Mouse (Mus musculus) frontal cortex, adult 2 months (tissue): ENCODE data around the gene Smpd3. TPM values are rescaled to one million over a fixed set of nuclear protein-coding genes. Genes with fewer than 3 reads are reported as not detected.

ENCODE experiments used
- DNase-seq, 2 experiments: peaks; one replicate each; pipeline ENCODE4 v3.0.0; 2022; ENCODE audit warnings: low spot score in 1 of 2; ENCODE audit errors: extremely low spot score in 1 of 2
- polyA plus RNA-seq: library from polyadenylated mRNA; depleted of rRNA; stranded (reverse); fragments of >200 nt; gene quantifications from 2 replicates; pipeline ENCODE4 v1.2.3, GENCODE M21; 2012; rRNA removed

Smpd3 gene
- polyA plus RNA-seq, 1 experiment: 20.7 TPM

DNA sequence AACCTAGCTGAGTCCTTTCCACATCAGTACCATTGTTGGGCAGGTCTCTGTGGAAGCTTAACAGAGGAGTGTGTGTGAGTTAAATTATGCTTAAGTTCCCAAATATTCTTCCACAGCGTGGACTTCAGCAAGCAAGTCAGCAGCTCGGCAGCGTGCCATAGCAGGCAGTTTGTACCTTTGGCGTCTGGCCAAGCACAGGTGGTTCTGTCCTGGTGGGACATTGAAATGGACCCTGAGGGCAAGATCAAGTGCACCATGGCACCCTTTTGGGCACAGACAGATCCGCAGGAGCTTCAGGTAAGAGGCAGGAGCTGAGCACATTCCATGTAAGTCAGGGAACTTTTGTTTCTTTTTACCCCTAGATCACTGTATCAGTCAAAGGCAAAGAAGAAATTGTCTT lies 100.7 kb downstream of the Smpd3 start:
- no peak for DNase-seq

DNA sequence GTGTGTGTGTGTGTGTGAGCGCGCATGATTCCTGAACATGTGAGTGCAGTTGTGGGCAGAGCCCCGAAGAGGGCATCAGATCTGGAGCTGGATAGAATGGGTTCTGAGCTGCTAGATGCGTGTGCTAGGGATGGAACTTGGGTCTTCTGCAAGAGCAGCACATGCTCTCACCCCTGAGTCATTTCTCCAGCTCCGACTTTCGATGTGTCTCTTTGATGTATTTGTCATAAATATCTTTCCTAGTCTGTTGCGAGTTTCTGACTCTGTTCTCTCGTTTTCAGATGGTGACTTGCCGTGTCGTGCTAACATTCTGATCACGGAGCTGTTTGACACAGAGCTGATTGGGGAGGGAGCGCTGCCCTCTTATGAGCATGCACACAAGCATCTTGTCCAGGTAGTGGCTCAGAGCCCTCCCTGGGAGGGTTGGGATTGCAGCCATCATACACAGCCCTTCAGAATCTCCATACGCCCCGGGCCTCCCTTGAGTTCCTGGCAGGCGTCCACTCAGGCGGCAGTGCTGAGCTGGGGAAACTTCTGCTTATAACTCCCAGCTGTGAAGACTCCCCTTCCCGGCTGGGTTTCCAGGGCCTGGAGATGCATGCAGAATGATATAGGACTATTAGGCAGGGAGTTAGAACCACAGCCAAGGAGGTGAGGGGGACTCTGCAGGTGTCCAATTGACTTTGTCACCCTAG lies 103.1 kb downstream of the Smpd3 start:
- DNase-seq: peak in 1 of 2 experiments; percentile 28

DNA sequence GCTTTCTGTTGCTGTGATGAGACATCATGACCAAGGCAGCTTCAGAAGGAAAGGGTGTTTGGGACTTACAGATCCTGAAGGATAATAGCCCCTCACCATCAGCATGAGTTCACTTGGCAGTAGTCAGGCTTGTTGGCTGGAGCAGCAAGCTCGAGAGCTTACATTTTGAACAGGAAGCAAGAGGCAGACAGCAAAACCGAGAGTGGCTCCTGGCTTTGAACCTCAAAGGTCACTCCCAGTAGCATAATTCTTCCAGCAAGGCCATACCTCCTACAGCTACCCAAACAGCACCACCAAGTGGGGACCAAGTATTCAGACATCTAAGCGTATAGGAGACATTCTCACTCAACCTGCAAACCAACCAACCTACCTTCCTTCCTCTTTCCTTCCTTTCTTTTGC lies 105.0 kb downstream of the Smpd3 start:
- no peak for DNase-seq

DNA sequence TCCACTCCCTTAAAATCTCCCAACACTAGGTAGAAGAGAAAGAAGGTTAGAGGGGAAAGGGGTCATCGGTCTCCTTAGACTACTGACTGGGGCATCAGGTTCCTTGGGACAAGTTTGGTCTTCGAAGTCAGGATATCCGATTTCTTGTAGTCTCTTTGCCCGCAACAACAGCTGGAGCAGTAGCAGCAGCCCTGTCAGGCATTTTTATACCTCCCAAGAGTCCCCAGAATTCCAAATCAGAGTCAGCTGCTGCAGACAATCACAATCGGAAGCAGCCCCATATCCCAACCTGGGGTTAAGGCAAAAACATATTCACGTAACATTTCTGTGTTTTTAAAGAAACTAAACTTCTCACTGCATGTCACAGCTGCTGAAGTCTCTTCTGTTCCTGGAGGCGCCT lies 106.3 kb downstream of the Smpd3 start:
- DNase-seq: no peak

DNA sequence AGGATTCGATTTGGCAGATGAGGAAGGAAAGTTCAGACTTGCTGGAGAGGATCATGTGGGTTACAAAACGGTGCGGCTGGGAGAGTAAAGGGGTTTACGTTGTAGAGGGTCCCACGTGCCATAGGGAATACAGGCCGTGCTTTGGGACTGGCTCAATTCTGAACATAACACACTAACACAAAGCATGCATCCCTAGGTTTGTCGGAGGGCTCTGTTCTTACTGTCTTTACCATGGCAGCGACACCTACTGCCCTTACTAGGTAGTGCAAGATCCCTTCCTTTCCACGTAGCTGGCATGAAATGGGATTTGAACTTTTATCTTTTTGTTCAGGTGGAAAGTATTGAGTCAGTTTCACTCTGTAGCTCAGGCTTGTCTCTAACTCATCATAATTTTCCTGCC lies 111.2 kb downstream of the Smpd3 start:
- peak in 1 of 2 experiments; percentile 76 for DNase-seq

DNA sequence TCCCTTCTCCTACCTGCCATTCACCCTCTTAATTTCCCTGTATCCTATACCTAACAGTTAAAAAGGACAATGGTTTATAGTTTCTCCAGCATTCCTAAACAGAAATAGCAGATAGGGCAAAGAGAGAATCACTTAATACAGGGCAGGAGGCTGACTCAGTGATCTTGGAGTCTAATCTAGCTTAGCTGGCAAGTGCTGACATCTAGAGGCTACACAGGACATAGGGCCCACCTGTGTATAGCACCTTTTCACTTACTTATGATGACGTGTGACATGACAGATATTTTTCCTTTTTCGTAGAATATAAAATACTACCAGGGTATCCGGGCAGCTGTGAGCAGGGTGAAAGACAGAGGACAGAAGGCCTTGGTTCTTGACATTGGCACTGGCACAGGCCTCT lies 118.2 kb downstream of the Smpd3 start:
- no peak for DNase-seq

DNA sequence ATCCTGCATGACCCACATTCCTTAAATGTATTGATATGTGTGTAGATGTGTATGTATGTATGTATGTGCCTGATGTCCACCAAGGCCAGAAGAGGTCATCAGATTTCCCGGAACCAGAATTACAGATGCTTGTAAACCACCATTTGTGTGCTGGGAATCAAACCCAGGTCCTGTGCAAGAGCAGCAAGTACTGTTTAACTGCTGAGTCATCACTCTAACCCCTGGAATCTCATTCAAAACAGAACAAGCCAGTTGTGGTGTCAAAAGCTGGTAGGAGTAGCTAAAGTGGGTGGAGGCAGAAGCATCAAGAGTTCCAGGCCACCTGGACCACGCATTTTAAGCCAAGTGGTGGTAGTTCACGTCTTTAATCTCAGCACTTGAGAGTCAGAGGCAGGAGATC lies 123.8 kb downstream of the Smpd3 start:
- DNase-seq: no peak

DNA sequence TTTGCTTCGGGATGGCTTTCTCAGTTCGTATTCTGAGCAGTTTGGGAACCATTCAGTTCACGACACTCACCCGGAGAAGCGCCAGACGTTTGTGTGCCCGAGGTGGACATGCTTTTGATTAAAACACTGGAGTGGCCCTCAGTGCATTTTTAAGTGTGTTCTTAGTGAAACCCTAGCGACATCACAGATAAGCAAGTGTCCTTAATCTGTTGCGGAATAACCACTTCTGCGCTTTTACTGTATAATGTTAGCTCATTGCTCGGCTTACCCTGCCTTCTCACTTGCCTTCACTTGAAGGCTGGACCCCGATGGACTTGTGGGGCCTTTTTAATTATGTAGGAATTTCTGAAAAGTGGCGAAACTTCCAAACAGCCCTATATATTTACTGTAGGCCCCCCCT lies 126.4 kb downstream of the Smpd3 start:
- no peak for DNase-seq

DNA sequence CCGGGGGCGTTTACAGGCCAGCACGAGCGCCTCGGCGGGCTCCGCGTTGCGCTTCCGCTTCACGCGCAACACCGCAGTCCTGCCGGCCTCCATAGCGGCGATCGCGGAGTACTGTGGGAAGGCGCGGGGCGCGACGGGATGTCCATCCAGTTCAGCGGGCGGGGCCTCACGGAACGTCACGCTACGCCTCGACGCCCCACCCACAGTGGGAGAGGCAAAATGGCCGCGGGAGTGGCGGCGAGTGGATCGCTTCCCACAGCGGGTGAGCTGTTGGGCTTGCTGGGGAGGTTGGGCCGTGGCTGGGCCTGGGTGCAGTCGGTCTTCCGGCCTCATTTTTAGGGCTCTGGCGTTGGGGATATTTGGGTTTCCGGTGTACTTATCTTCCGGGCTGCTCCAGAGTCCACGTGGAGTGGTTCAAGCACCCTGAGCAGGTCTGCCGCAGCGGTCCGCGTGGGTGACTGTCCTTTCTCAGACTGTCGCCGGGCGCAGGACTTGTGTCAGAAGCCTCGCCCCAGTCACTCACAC lies 126.9 kb downstream of the Smpd3 start, which contains the start of the genes Slc7a6os and Prmt7:
Slc7a6os (minus strand) TSS at position 115 of the 525 bp plus-strand sequence.
Prmt7 (plus strand) TSS at position 116 of the 525 bp plus-strand sequence.
- DNase-seq: peak; percentile 91 to 97

DNA sequence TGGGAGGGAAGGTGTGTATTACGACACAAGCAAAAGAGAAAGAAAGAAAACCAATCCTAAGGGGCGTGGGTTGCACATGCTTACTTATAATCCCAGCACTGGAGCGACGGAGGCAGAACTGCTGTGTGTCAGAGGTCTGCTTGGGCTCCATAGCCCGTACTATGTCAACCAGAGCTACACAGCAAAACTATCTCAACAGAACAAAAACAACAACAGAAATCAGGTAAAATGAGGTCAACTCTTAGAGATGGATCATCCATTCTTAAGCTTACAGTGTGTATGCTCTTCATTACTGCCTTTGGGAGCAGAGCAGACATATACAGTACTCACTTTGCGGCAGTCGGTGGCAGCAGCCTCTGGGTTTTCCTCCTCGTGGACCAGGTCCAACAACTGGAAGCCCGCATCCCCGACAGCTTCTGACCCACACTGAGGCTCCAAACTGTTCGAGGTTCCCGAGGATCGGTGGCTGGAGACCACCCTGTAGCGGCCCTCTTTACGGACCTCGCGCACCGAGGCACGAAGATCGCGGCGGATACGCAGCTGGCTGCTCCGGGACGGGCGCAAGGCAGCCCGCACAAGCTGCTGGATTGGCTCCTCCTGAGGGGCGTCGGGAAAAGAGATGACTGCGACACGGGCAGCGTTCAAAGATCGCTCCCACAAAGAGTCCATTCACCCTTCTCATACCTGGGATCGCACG lies 127.6 kb downstream of the Smpd3 start:
- DNase-seq: peak in 1 of 2 experiments; percentile 31

Other genes with a start within 250 kb of the Smpd3 start
- 0.21 and 0.24 TPM in 2 replicates for gene Esrp2, start 201.0 kb downstream of the Smpd3 start, polyA plus RNA-seq
- 17.6 and 17.7 TPM in 2 replicates for gene Pla2g15, start 187.6 kb downstream of the Smpd3 start, polyA plus RNA-seq
- 30.3 and 31.7 TPM in 2 replicates for gene Slc7a6, start 169.1 kb downstream of the Smpd3 start, polyA plus RNA-seq
- 27.1 and 29.1 TPM in 2 replicates for gene Slc7a6os, start 127.1 kb downstream of the Smpd3 start, polyA plus RNA-seq
- 28.3 and 33.4 TPM in 2 replicates for gene Prmt7, start 127.1 kb downstream of the Smpd3 start, polyA plus RNA-seq
- 13.0 and 14.0 TPM in 2 replicates for gene Zfp90, start 77.3 kb upstream of the Smpd3 start, polyA plus RNA-seq
- gene 6030452D12Rik, start 162.5 kb upstream of the Smpd3 start, polyA plus RNA-seq: not detected in 2 replicates
- gene Cdh3, start 172.9 kb upstream of the Smpd3 start, polyA plus RNA-seq: 1.3 and 1.4 TPM in 2 replicates
- 51.1 and 60.7 TPM in 2 replicates for gene Gm10073, start 235.5 kb upstream of the Smpd3 start, polyA plus RNA-seq